Mouse (Mus musculus): ENCODE measurements at regions not wholly inside any gene's neighbourhood (a gene's known extent, or its start where the extent isn't known, plus 50 kb on each side); places are given as distances from the start of the nearest gene placed in this dataset.

DNA sequence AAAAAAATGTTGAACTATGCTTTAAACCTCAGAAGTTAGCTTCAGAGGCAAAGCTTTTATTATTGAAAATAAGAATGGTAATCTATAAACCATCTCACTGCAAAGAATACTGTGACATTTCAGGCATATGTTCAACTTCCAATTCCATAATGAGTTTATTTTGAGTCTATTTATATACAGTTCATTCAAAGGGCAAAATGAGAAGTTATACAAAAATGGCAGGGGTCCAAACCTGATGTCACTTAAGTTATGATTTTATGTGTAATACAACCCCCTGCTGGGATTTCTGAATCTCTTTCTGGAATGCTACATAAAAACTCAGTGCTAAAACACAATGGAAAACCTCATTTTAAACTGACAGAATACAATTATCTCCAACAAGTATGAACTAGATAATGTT is 184.0 kb downstream of the 1700017N19Rik start:
- no peak for TF ChIP-seq CTCF (conservative IDR thresholded peaks at IDR 0.05 in 1 of 2, IDR thresholded peaks at IDR 0.05 in 1 of 2; ENCODE audit: low read depth in 2 of 2, low read length in 2 of 2)
- TF ChIP-seq MYC (IDR thresholded peaks at IDR 0.05; ENCODE audit: low read depth, low read length), result no peak
- no peak for TF ChIP-seq POLR2AphosphoS2 (IDR thresholded peaks at IDR 0.05; ENCODE audit: low read depth, low read length)
- no peak for TF ChIP-seq TCF12 (IDR thresholded peaks at IDR 0.05; ENCODE audit: low read depth, low read length)
- no peak for TF ChIP-seq CHD2 (IDR thresholded peaks at IDR 0.05; ENCODE audit: low read length)
- no peak for TF ChIP-seq POLR2A (IDR thresholded peaks at IDR 0.05; ENCODE audit: low read depth, low read length)
- TF ChIP-seq HCFC1 (IDR thresholded peaks at IDR 0.05; ENCODE audit: low read depth, low read length), result no peak
- TF ChIP-seq USF1 (IDR thresholded peaks at IDR 0.05; ENCODE audit: low read depth, low read length), result no peak
- no peak for TF ChIP-seq TBP (conservative IDR thresholded peaks at IDR 0.05; ENCODE audit: low read depth, low read length)
- no peak for TF ChIP-seq NRF1 (IDR thresholded peaks at IDR 0.05; ENCODE audit: low read depth, low read length)
- no peak for TF ChIP-seq RCOR1 (conservative IDR thresholded peaks at IDR 0.05; ENCODE audit: low read depth, low read length)

Measured in CH12.LX (cell line).